Mouse (Mus musculus) erythroblast, embryonic 14.5 days (primary cell): Measurements from ENCODE around the gene Cops7b.

ENCODE experiments used
- GATA1 ChIP-seq: IDR thresholded peaks from 2 replicates; pipeline ENCODE4 v1.6.1; 2012; ENCODE audit warnings: low read length, inconsistent platforms, mixed read lengths
- TAL1 ChIP-seq: IDR thresholded peaks from 3 replicates; pipeline ENCODE4 v1.6.1; 2012; ENCODE audit warnings: low read length, inconsistent platforms, mixed read lengths

GRCm38 (mm10) chr1:86618454-86619125, 35.9 kb downstream of the Cops7b start:
- TF ChIP-seq TAL1 = no peak
- no peak for TF ChIP-seq GATA1
